Mouse (Mus musculus): ENCODE data around the gene Ap3m1.

DNA sequence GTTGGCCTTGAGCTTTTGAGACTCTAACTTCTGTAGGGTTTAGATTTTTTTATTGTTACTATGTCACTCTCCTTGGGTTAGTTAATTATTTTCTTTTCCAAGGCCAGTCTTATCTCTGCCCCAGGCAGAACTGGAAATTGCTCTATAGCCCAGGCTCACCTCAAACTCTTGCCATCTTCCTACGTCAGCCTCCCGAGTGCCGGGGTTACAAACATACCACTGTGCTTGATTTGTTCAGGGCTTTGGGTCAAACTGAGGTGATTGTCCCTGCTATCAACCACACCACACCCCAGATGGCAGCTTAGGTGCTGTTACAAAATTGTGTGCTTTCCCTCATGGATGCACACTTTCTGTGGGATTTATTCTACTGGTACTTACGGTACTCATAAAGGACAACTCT lies 44.4 kb upstream of the Ap3m1 start:
- TF ChIP-seq FLI1 (IDR thresholded peaks at IDR 0.05; ENCODE audit: low read length) (no peak), GATA1 (IDR thresholded peaks at IDR 0.05; ENCODE audit: borderline replicate concordance, low read length) (no peak)

Data from megakaryocyte, embryonic 14.5 days (primary cell).